Mouse (Mus musculus) testis, adult 2 months (tissue): ENCODE measurements around the gene Dtx4. TPM values are rescaled to one million over a fixed set of nuclear protein-coding genes. Genes with fewer than 3 reads are reported as not detected.
A peak's percentile ranks its signal among the peaks of the same experiment; 100 is the strongest.
"Not testable (repeated sequence)": the region's sequence is repeated elsewhere in the genome, so short reads cannot be mapped to it uniquely, and the experiment has no call there.

ENCODE experiments used
- H3K27ac ChIP-seq: fragments of 200-500 bp; 2 replicates; pipeline ENCODE4 v1.5.1; 2012; ENCODE audit warnings: low read depth, low read length; ENCODE audit not compliant: control insufficient read depth, insufficient read depth
- H3K27me3 ChIP-seq: fragments of 200-500 bp; 2 replicates; pipeline ENCODE4 v1.6.1; 2012; ENCODE audit warnings: mild to moderate bottlenecking, low read length, moderate library complexity; ENCODE audit not compliant: control insufficient read depth, insufficient read depth
- H3K36me3 ChIP-seq: fragments of 200-500 bp; 2 replicates; pipeline ENCODE4 v1.6.1; 2012; ENCODE audit warnings: mild to moderate bottlenecking, low read length; ENCODE audit not compliant: control insufficient read depth, insufficient read depth
- H3K4me1 ChIP-seq: fragments of 200-500 bp; 2 replicates; pipeline ENCODE4 v1.6.1; 2012; ENCODE audit warnings: low read length; ENCODE audit not compliant: control insufficient read depth, insufficient read depth
- H3K4me3 ChIP-seq: fragments of 200-500 bp; 2 replicates; pipeline ENCODE4 v1.5.1; 2012; ENCODE audit warnings: low read depth, mild to moderate bottlenecking, low read length, moderate library complexity, mixed read lengths; ENCODE audit not compliant: control insufficient read depth
- CTCF ChIP-seq: fragments of 200-500 bp; IDR thresholded peaks from 2 replicates; pipeline ENCODE4 v1.5.1; 2012; ENCODE audit warnings: low read depth, mild to moderate bottlenecking, inconsistent platforms, low read length, moderate library complexity; ENCODE audit not compliant: control insufficient read depth, insufficient read depth, insufficient replicate concordance
- POLR2A ChIP-seq: fragments of 200-500 bp; IDR thresholded peaks from 2 replicates; pipeline ENCODE4 v1.6.1; 2012; ENCODE audit warnings: low read depth, mild to moderate bottlenecking, inconsistent platforms, low read length, moderate library complexity; ENCODE audit not compliant: control insufficient read depth
- polyA plus RNA-seq: library from polyadenylated mRNA; depleted of rRNA; stranded (reverse); fragments of >200 nt; gene quantifications from 2 replicates; pipeline ENCODE4 v1.2.3, GENCODE M21; 2012; rRNA removed

Gene Dtx4
- polyA plus RNA-seq, result 5.7 and 6.0 TPM in 2 replicates

- Histone ChIP-seq H3K27me3 (no peaks in the 10 kb centered on the region), H3K27ac (peak within 1 kb of the TSS; percentile 90)
Observed at GRCm38 (mm10) chr19:12501370-12502347, at the start of gene Dtx4. TSS of gene Dtx4 (minus strand) at chr19:12501454.

DNA sequence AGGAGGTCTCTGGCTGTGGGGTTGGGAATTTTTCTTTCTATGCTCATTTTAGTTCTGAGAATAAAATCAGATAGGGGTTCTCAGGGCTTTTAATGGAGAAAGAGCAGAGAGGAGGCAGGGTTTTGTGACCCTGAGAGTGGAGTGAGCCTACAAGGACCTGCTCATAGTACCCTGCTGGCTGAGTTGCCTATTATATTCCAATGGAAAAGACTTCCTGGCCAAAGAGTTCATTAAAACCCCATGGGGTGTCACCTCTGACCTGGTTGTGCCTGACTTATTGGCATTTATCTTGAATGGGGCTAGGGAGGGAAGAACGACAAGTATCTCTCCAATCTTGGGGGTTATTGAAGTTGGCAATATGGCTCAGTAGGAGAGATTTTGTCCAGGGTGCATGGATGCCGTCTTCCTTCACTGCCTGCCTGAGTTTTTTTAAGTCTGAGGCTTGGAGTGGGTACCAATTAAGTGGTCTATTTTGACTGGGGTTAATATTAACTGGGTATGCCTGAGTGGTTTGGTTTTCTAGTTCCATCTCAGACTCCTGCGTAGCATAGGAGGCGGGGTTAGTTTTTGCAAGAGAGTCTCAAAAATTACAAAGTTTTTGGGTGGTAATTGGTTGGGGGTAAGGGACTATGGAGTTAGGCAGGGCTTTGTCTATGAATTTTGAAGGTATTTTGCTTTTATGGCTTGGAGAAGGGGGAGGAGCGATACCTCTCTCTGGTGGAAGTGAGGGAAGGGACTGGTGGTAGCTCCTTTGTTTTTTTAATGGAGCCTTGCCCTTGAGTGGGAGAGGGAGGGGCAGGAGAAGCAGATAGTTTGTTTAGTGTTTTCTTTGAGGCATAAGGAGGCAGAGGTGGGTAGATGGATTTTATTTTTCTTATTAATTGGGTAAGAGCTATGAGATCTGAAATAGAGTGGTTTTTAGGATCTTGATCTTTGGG is 49.0 kb upstream of the Dtx4 start:
- Histone ChIP-seq H3K4me3 (no peak overlapping the region), H3K27ac (no peak overlapping the region), H3K4me1 (no peaks in the 10 kb centered on the region), H3K27me3 (no peaks in the 10 kb centered on the region), H3K36me3 (no peaks in the 10 kb centered on the region)
- TF ChIP-seq CTCF (no peak), POLR2A (no peak)

More at GRCm38 (mm10) chr19:12501370-12502347, at the start of gene Dtx4:
- peak; percentile 87 for TF ChIP-seq CTCF
- TF ChIP-seq POLR2A, result no peak; the same call in 1 of the 2 replicates
- H3K36me3 ChIP-seq, result no peaks in the 10 kb centered on the region
- H3K4me1 ChIP-seq, result peaks cover 16% of the 10 kb centered on the region
- peak within 1 kb of the TSS; percentile 84 for H3K4me3 ChIP-seq

- H3K4me1 ChIP-seq, result no peaks in the 10 kb centered on the region
- H3K27me3 ChIP-seq, result no peaks in the 10 kb centered on the region
- no peaks in the 10 kb centered on the region for H3K36me3 ChIP-seq
- TF ChIP-seq CTCF (no peak), POLR2A (no peak)
- no peak overlapping the region for H3K4me3 ChIP-seq
- H3K27ac ChIP-seq, result no peak overlapping the region
Observed at GRCm38 (mm10) chr19:12549166-12549565, 47.9 kb upstream of the Dtx4 start.

DNA sequence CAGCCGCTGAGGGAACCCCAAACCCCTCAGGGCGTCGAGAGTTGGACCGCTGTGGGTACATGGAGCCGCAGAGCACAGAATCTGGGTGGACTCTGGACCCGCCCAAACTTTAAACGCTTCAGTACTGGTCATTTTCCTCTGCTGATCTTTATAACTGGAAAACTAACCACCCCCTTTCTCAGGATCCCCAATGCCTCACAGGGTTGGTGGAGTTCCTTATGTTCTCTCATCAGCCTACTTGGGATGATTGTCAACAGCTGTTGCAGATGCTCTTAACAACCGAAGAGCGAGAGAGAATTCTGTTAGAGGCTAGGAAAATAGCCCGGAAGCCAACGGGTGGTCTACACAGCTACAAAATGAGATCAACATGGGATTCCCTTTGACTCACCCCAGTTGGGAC is 44.2 kb upstream of the Dtx4 start, which contains the start of gene Fam111a:
Fam111a (plus strand) TSS at position 301 of the 400 bp plus-strand sequence.
- H3K27ac ChIP-seq, H3K27me3 ChIP-seq, H3K4me3 ChIP-seq, H3K36me3 ChIP-seq, H3K4me1 ChIP-seq: not testable (repeated sequence)

DNA sequence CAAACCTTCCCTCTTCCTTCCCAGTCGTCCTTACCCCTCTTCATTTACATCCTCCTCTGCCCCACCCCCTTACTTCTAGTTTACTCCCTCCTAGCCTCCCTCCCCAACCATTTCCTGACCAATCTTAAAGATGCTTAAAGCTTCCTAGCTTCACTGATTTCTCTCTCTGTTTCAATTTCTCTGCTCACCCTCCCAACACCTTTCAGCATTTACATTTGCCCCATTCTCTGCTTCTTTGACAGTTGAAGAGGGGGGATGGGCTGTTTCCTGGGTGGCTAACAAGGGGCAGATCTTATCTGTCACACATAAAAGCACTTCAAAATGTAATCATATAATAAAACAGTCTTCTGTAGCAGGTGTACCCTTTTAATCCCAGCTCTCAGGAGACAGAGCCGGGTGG is 40.4 kb upstream of the Dtx4 start:
- Histone ChIP-seq H3K36me3 (no peaks in the 10 kb centered on the region), H3K27ac (peak overlapping the region; percentile 25; the same call in 1 of the 2 replicates), H3K27me3 (no peaks in the 10 kb centered on the region), H3K4me3 (no peak overlapping the region; the same call in 1 of the 2 replicates), H3K4me1 (peaks cover 4% of the 10 kb centered on the region; the same call in 1 of the 2 replicates)
- TF ChIP-seq CTCF (no peak), POLR2A (no peak)

GRCm38 (mm10) chr19:12540727-12541126 is 39.5 kb upstream of the Dtx4 start:
- Histone ChIP-seq H3K36me3 (no peaks in the 10 kb centered on the region), H3K27ac (no peak overlapping the region), H3K27me3 (no peaks in the 10 kb centered on the region), H3K4me3 (no peak overlapping the region), H3K4me1 (peaks cover 4% of the 10 kb centered on the region; the same call in 1 of the 2 replicates)
- no peak for TF ChIP-seq CTCF

DNA sequence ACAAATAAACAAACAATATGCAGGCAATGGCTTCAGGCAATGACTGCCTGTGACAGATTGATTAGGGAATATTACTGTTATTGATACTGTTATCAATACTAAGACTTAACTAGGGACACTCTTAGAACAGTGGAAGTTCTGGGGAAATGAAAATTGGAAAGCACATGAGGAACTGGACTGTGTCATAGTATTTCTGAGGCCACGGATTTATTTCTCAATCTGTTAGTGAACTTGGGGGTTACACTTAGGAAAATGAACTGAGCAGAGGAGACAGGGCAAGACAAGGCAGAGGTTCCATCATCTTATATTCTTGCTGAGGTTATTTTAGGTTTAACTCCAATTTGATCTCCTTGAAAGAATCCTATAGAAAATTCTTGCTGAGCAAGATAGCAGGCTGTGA is 38.7 kb upstream of the Dtx4 start:
- Histone ChIP-seq H3K27me3 (no peaks in the 10 kb centered on the region), H3K36me3 (no peaks in the 10 kb centered on the region), H3K4me1 (peaks cover 4% of the 10 kb centered on the region; the same call in 1 of the 2 replicates), H3K27ac (no peak overlapping the region), H3K4me3 (no peak overlapping the region)
- TF ChIP-seq CTCF (no peak), POLR2A (no peak)
